Mouse (Mus musculus): ENCODE data around the gene Prps2.
A peak's percentile ranks its signal among the peaks of the same experiment; 100 is the strongest.
"Not testable (repeated sequence)": the region's sequence is repeated elsewhere in the genome, so short reads cannot be mapped to it uniquely, and the experiment has no call there.

The Prps2 gene

DNA sequence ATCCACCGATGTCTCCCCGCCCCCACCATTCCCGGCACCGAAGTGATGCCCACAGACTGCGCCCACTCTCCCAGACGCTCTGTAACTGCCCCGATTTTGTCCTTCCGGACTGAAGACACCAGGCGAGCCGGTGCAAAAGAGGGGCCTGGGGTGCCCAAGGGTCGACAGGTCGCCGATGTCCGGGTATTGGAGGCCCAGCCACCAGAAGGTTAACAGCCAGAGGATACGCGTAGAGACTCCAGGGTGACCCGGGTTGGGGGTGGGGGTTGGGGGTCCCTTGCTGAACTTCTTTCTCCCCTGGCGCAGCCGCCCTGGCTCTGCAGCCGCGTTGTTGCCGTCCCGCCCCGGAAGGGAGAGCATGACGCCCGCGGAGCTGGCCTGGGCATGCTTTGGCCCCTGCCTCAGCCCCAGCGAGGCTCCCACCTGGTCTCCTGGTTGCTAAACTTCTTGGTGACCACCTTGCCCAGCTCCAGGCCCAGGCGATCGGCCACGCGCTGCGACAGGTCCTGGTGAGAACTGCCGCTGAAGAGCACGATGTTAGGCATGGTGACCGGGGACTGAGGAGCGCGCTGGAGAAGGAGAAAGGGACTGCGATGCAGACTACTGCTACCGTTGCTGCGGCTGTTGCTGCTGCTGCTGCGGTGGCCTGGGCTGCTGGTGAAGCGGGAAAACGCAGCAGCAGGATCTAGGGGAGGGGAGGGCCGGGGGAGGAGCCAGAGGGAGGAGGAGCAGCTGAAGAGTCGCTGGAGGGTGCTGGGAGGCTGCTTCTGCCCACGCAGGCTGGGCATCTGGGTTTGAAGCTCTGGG is at the start of gene Prps2:
Prps2 (minus strand) TSS at position 703 of the 807 bp plus-strand sequence.
- peak; percentile 36 to 55 for DNase-seq (ENCODE audit: low spot score in 2 of 2)

DNA sequence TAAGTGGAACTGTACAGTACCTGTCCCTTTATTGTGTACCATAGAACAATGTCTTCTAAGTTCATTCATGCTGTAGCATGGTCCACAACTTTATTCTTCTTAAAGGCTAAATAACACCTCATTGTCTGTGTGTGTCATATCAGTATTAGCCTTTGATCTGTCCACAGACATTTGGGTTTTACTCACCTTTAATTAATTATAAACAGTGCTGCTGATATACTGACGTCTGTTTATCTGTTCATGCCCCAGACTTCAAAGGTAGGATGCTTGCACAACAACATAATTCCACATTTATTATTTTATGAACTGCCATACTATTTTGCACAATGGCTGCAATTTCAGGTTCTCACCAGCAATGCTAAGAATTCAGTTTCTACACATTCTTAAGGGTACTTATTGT is 35.1 kb upstream of the Prps2 start:
- DNase-seq (ENCODE audit: low spot score in 2 of 2): no peak

DNA sequence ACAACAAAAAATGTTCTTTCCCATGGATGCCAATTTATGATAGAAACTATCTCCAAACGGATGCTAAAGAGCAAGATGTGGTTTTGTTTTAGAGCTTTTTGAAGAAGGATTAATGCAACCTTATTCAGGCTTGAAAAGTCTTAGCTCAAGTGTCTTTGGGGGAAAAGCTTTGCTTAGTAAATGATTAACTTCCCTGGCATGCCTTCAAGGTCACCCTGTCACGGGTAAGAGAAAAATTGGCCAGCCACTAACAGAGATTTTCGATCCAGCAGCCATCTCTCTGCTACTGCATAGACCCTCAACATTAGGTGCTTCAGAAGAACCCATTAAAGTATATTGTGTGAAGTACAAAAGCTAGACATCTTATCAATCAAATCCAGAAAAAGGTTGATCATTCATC is 12.4 kb upstream of the Prps2 start:
- no peak for DNase-seq (ENCODE audit: low spot score in 2 of 2)

DNA sequence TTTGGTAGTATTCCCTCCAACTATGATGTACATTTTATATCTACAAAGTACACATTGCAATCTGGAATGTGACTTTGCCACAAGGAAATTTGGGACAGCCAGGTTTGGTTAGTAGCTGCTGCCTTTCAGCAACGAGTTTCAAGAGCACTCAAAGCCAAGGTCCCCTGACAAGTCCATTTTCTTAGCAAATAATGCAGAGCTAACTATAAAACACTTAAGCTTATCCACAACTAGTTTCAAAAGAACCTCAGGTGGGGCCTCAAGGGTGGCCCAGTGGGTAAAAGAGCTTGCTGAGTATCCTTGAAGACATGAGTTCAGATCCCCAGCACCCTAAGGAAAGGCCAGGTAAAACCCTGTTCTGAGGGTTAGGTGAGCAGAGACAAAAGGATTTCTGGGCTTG is 4.1 kb upstream of the Prps2 start:
- no peak for DNase-seq (ENCODE audit: low spot score in 2 of 2)

DNA sequence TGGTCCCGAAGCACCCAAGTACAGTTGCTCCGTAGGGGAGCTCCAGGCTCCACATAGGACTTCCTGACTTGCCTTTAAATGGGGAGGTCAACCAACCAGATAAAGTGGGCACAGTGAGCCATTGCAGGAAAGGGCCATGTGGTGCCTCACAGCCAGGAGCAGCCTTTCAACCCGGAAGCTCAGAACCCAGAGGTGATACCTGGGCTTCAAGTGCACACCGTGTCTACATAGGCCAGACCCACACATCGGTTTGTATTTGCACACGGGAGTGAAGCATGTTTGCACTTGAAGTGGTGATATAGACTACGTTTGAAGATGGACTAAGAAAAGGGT is 271 bp upstream of the Prps2 start:
- no peak for DNase-seq (ENCODE audit: low spot score in 2 of 2)

DNA sequence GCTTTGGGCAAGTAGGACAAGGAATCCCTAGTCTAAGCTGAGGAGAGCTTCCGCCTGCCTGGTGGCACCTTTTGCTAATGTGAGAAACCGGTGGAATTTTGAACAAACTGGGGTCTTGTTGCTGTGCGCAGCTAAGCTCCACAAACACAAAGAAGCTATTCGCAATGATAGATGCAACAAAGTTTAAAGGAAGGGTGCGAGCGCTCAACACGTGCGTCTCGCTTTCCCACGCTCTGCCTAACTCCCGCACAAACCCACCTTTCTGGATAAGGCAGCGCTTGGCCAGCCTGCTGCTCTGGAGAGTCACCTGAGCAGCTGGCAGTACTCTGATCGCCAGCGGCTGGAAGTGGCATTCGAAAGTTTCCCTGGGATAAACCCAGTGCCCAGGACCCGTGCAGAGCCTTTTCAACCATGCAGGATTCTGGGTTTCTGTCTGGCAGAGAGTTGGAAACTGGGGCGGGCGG is 934 bp downstream of the Prps2 start:
- no peak for DNase-seq (ENCODE audit: low spot score in 2 of 2)

DNA sequence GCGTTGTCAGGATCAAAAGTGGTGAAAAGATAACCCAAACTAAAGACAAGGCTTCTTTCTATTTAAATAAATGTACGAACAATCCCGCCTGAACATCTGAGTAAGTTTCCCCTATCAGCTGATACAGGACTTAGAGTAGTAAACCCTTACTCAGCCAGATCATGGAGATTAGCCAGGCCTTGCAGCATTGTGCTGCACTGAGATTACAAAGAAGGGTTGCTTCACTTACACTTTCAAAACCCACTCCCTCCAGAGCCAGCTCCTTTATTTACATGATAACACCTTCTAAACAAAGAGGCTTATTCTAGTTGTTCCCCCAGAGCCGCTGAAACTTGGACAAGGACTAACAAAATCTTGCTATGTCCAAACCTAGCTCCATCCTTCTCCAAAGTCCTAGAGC is 2.5 kb downstream of the Prps2 start:
- DNase-seq (ENCODE audit: low spot score in 2 of 2): no peak

DNA sequence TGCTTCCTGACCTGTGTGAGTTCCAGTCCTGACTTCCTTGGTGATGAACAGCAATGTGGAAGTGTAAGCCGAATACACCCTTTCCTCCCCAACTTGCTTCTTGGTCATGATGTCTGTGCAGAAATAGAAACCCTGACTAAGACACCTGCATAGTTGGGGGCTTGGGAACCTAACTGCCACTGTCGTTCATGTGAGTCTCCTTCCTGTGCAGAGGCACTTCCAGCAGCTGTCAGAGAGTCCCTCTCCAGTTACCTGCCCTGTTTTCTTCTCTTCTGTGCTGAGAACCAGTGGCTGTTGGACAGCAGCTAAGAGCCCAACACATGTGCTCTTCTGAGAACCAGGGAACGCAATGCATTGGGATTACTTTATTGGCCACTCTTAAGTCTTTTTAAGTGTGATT is 21.3 kb downstream of the Prps2 start:
- not testable (repeated sequence) for DNase-seq (ENCODE audit: low spot score in 2 of 2)

DNA sequence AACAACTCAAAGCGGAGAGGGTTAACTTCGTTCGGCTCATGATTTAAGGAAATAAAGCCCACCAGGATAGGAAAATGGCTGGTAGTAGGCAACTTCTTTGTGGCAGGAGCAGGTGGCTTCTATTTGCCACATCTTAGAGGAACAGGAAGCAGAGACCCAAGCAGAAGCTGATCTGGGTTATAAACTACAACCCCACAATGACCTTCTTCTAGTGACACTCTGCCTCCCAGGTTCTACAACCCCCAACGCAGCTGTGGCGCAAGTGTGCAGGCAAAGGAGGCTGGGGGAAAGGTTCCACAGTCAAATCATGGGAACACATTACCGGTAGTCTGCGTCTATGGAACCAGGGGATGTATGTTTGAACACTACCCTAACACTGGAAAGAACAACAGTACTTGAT is 22.8 kb downstream of the Prps2 start:
- DNase-seq (ENCODE audit: low spot score in 2 of 2): peak; percentile 12 to 14

DNA sequence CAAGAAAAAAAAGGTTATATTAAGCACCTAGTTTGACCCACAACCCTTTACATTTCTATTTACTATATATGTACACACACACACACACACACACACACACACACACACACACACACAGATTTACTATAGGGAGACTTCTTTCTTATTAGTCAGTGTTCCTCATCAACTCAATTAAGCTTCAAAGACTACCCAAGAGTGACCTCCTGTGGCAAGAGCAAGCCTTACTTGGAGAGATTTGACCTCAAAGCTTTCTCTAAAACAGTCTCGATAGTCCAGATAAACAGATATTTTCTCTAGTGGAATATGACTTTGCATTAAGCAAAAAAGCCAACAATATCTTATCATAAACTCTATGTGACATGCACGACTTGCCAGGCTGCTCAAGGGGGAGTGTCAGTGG is 25.1 kb downstream of the Prps2 start:
- DNase-seq (ENCODE audit: low spot score in 2 of 2): peak; percentile 21 to 39

DNA sequence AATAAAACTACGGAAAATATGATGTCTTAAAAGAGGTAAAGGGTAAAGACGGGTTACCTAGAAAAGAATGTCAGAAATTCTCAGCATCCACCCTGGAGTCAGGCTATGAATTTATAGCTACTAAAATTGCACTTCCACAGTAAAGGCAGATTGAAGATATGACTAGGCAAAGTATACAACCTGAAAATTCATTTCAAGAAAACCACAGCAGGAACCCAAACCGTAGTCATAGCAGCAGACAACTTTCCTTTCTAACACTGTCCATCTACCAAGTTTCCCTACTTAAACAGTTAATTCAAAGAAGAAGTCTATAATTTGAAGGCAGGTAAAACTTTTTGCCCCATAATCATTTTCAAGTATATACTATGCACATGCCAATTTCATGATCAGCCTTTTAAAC is 26.6 kb downstream of the Prps2 start:
- DNase-seq (ENCODE audit: low spot score in 2 of 2): no peak

DNA sequence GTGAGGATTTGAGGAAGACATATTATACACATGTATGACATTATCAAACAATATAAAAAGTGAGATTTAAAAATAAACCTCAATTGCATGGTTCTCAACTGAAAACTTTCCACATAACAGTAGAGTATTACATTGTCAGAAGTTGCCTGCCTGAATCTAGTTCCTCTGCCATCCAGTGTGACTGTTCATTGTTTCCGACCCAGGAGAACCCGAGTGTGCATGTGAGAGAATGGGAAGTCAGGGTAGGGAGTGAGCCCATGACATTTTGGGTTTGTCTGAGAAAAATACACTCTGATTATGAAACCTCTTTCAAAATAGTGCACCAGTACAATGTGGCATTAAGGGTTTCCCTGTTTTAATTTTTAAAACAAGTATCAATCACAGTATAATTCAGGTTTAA is 28.9 kb downstream of the Prps2 start:
- DNase-seq (ENCODE audit: low spot score in 2 of 2): no peak

DNA sequence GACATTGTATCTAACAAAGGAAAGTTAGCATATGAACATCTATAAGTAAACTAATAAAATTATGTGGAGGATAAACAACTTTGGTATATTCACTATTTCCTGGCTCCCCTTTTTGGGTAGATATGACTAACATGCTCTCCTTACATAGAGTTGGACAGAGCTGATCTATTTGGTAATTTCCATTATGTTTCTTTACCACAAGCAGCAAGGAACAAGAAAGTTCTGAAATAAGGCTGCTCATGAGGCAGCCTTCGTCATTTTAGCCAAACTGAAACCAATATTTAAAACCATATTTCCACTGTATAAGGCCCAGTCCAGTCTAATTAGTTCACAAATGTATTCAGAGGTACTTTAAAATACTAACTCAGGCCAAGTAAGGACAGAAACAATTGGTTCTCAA is 36.1 kb downstream of the Prps2 start:
- DNase-seq (ENCODE audit: low spot score in 2 of 2): no peak

DNA sequence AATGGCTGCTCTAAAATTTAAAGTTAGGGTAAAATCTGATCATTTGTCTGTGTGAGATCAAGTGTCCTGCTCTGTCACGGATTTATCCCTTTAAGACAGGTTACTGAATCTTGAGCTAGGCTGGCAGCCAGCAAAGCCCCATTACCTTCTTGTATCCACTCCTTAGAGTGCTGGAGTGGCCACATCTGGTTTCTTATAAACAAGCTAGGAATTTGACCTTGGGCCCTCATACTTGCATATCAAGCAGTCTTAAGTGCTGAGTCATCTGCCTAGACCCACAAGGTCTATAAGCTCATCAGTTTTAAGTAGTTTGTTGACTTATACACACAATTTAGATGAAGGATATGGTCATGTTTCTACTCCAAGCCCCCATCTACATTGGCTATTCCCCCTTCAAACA is 38.2 kb downstream of the Prps2 start:
- DNase-seq (ENCODE audit: low spot score in 2 of 2): no peak

DNA sequence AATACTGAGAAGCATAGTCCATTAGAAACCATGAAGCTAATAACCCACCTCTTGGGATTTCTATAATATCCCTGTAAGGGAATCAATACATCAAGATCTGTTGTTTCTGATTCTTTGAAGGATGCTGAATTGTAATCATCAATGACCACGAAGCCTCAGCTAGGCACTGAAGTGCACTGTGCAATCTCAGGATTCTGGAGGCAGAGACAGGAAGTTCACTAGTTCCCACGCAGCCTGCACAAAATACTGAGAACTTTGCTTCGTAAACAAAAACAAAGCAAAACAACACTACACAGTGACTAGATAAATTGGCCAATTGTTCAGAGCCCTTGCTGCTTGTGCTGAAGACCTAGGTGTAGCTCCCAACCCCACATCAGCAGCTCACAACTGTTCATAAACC is 40.7 kb downstream of the Prps2 start:
- DNase-seq (ENCODE audit: low spot score in 2 of 2): no peak

DNA sequence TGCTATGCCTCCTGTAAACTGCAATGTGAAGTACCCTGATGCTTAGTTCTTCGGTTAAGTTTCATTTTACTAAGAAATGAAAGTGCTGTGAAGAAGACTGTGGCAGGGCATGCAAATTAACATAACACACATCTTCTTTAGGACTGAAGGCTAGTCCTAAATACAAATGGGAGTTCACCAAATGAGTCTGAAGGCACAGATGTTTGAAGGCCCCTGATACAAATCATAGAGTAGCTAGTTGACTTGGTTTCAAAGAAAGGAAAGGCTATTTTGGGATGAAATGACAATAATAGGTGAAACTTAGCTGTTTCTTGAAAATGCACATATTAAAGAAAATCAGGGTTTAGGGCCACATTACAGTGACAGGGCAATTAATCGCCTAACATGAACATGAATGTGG is 42.4 kb downstream of the Prps2 start:
- peak in 1 of 2 experiments; percentile 21 for DNase-seq (ENCODE audit: low spot score in 2 of 2)

DNA sequence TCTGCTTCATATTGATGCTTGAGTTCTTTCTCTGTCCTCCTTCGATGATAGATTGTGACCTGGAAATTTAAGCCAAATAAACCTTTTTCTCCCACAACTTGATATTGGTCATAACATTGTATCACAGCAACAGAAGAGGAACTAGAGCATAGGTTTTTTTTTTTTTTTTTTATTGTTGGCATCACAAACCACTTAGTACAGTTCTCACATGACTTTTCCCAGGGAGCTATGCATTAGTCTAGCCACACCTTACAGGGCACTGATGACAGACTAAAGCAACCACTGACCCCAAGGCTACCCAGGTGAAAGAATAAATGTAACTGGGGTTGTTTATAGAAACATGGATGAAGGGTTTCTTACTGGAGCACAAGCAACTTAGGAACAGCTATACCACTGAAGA is 44.6 kb downstream of the Prps2 start:
- no peak for DNase-seq (ENCODE audit: low spot score in 2 of 2)

DNA sequence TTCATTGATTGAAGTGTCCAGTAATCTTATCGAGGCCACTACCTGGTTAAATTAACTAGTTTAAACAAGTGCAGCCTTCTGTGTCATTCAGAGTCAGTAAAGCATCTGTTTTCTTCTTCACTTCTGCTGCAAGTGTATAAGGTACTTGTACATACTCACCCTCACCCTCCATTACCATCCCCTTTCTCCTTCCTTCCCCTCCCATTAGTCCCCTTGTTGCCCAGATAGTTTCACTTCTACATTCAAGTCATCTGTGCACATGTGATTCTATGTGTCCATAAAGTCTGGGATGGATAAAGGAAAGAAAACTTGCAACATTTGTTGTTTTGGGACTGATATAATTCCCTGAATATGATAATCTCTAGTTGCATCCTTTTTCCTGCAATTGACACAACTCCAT is 48.0 kb downstream of the Prps2 start:
- DNase-seq (ENCODE audit: low spot score in 2 of 2): no peak

DNA sequence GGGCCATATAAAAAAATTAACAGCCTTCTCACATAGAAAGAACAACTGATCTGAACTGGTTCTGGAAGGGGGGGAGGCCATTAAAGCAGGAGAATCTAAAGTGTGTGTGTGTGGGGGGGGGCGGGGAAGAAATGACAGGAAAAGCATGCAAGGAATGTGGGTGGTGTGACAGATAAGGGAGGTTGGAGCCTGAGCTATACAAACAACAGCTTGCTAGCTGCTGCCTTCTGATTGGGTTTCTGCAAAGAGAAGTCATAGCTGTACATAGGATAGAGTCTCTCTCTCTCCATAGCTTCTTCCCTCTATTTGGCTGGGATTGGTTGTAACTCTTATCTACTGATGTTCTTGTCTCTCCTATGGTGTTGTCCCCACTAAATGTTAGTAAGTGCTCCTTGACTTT is 49.9 kb downstream of the Prps2 start:
- no peak for DNase-seq (ENCODE audit: low spot score in 2 of 2)

DNA sequence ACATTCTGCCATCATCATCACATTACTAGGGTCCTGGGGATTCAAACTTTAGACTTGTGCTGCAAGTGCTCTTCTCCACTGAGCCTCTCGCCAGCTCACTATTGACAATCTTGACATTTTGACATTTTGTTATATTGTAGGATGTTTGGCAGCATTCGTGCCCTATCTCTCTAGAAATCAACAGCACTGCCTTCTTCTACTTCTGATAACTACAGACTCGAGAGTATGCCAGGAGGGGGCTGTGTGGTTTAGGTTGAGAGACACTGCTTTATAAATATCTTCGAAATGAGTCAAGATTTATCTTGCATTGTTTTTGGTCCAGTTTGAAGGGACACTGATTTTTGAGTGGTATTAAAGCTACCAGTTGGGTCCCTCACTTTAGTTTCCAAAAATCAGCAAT is 51.6 kb downstream of the Prps2 start:
- DNase-seq (ENCODE audit: low spot score in 2 of 2): no peak

DNA sequence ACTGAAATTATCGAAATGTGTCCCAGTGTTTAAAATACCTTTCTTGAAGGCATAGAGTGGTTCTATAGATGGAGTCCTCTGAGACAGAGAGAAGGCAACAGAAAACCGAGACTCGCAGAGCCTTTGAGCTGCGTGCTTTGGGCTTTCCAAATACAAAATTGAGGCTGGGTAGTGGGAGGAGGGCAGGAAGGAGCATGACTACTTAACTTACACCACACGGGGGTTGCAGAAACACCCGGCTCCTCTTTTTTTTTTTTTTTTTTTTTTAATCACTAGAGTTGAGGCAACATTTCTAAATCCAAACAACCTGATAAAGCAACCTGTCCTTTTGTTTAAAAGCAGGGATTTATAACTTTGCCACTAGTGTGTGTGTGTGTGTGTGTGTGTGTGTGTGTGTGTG is 52.1 kb downstream of the Prps2 start, which contains the start of gene Tlr7:
Tlr7 (minus strand) TSS at position 160 of the 400 bp plus-strand sequence.
- peak; percentile 23 to 50 for DNase-seq (ENCODE audit: low spot score in 2 of 2)

DNA sequence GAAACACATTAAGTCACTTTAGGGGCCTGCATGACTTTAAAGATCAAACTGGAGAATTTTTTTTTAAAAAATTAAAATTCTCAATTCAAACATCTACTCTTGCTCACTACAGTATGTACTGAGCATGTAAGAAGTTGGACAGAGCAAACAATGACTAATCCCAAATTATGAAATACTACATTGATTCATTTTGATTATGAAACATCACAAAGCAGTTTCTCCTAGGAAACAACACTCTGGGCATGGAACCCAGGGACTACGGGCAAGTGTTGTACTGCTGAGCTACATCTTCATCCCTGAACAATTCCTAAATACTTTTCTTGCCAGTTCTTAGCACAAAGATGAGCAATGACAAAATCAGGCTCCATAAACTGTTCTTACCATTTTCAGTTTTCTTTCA is 52.9 kb downstream of the Prps2 start:
- DNase-seq (ENCODE audit: low spot score in 2 of 2): no peak

DNA sequence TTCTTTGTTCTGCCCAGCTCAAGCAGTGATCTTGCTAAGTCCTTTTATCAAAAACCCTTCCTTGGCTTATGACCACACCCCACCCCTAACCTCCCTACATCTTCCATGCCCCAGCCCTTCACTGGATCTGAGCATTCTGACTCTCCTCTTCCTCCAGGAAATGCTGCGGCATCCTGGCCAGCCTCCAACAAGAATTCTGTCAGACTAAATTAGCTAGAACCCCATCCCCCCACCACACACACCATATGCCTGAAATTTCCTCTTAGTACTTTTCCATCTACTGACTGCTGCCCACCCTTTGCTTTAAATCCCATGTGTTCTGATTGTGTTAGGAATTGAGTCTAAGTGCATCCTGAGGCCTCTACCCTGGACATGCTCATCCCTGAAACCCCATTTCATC is 53.5 kb downstream of the Prps2 start:
- no peak for DNase-seq (ENCODE audit: low spot score in 2 of 2)

DNA sequence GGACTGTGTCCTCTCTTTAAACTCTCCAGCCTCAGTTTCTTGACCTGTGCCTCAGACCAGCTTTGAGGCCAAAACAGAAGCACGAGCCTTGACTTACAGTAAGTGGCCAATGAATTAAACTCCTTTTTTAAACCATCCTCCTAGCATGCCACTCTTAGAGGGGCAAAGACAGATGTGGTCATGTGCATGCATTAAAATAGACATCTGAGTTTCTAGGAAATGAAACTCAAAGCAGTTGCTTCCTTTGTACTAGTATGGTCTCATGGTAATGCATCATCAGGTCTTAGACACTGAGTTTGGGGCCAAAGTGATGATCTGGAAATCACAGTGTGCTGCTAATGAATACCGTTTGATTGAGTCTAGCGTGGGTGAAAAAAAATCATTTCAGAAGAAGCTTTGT is 54.0 kb downstream of the Prps2 start:
- DNase-seq (ENCODE audit: low spot score in 2 of 2): peak; percentile 35 to 50

Measured in spleen, postnatal 36 days (tissue).